Mouse (Mus musculus): Measurements from ENCODE around the gene Ppm1n. TPM values are rescaled to one million over a fixed set of nuclear protein-coding genes. Genes with fewer than 3 reads are reported as not detected.
"Not testable (repeated sequence)": the region's sequence is repeated elsewhere in the genome, so short reads cannot be mapped to it uniquely, and the experiment has no call there.

The Ppm1n gene
- total RNA-seq, 2 experiments from 2014 or later: not detected

DNA sequence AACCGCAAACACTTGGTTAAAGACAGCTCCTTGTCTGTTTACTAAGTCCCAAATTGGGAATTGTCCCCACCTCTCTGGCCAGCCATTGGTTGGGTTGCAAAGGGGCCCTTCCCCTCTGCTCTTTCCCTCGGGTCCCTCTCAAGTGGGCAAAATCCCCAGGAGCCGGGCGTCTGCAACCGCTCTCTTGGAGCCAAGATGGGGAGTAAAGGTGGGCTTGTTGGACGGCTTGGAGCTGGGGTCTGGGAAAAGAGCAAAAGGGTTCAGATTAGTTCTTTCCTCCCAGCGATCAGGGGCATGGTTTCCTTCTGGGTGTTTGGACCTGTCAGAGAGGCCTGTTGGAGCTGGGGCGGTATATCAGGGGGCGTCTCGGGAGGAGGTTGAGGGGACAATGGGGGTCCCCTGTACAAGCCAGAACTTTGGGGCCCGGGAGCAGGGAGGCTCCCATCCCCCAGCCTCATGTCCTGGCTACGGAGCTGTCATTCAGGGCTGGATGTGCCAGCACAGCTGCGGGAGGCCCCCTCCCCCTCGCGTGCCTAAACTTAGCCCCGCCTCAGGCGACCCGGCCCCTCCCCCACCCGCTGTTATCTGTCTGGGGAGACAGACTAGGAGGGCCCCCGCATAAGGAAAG lies 11.2 kb upstream of the Ppm1n start:
- peak; percentile 48 to 73 for DNase-seq
- intact Hi-C loops (cut with DNase I): no loop called here

DNA sequence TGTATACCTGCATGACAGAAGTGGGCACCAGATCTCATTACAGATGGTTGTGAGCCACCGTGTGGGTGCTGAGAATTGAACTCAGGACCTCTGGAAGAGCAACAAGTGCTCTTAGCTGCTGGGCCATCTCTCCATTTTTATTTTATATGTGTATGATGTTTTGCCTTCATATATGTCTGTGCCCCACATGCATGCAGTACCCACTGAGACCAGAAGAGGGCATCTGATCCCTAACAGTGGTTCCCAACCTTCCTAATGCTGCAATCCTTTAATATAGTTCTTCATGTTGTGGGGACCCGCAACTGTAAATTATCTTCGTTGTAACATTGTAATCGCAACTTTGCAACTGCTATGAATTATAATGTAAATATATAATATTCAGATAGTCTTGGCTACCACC lies 4.9 kb upstream of the Ppm1n start:
- DNase-seq: peak in 1 of 2 experiments; percentile 74
- intact Hi-C loops (cut with DNase I): loop anchor here (5.0 kb wide), 1 partner anchor 107 kb away; the partner anchor contains the start of gene Eml2

DNA sequence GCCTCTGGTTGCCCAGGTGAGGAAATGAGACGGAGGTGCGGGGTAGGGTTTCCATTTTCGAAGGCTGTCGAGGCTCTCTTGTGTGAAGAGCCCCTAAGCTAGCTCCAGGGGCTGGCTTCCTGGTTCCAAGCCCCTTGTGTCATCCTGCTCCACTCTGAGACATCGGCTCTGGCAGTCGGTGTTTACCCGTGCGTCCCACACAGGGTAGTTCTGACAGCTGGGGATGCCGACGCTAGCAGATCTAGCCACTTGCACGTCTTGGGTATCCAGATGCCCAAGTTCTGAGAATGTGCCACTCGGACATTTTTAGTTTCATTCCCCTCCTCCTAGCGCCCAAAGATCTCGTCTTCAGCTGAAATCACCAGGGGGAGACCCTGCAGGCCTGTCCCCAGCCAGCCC lies 3.5 kb upstream of the Ppm1n start:
- intact Hi-C loops (cut with DNase I): loop anchor here (1.0 to 5.0 kb wide), 2 partner anchors 44 to 106 kb away; partner anchors contain the start of gene Eml2

DNA sequence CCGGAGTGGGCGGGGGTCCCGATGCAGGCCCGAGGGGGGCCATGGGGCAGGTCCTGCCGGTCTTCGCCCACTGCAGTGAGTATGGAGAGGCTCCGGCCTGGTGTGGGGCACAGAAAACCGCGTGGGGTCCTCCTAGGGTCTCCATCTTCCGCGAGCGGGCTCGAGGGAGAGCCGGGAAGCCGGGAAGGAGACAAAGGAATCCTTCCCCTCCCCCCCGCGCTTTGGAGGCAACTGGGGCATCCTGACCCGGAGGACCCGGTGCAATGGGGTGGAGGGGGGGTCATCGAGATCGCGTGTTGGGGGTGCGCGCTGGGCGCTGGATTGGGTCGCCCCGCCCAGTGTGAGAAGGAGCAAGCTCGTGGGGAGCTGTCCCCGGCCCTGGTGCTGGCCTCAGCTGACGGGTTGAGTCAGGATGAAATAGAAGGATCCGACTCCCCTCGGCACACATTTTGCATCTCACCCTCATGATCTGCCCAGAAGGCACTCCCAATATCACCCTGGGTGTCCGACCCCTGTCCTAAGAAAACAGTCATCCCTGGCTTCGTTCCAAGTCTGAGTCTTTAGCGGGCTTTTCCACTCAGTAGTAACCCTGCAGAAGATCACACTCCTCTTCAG lies 3.0 kb upstream of the Ppm1n start:
- intact Hi-C loops (cut with DNase I): loop anchor here (1.0 to 5.0 kb wide), 2 partner anchors 44 to 106 kb away; partner anchors contain the start of gene Eml2
- peak; percentile 61 to 68 for DNase-seq

More for the DNA sequence above, 3.5 kb upstream of the Ppm1n start:
- DNase-seq: no peak

DNA sequence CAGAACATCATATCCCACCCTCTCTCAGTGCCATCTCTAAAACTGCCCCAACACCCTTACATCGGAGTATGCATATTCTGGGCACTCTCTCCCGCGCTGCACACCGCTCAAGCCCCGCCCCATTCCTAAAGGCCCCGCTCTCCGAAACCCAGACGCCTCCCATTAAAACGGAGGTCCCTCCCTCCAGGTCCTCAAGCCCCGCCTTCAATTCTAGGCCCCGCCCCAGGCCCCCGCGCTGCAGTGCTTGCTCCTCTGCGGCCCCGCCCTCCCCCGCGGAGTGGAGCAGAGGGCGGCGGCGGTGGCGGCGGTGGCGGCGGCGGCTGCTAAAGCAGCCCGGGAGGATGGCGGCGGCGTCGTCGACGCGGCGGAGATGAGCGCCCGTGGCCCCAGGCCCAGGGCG lies 2.5 kb upstream of the Ppm1n start, which contains the start of gene Rtn2:
Gene Rtn2 (plus strand): TSS at position 240 of the 400 bp plus-strand sequence.
- DNase-seq: peak; percentile 62 to 68
- intact Hi-C loops (cut with DNase I): loop anchor here (5.0 kb wide), 1 partner anchor 105 kb away; the partner anchor contains the start of gene Eml2

DNA sequence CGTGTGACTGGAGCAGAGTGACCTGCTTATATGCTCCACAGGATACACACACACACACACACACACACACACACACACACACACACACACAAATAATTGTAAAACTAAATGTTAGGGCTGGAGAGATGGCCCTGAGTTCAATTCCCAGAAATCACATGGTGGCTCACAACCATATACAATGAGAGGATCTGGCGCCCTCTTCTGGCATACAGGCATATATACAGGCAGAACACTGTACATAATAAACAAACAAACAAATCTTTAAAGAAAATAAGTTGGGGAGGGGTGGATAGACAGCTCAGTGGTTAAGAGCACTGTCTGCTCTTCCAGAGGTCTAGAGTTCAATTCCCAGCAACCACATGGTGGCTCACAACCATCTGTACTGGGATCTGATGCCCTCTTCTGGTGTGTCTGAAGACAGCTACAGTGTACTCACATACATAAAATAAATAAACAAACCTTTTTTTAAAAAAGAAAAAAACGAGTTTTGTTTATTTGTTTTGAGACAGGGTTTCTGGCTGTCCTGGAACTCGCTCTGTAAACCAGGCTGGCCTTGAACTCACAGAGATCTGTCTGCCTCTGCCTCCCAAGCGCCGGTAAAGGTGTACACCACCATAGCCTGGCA lies 1.9 kb upstream of the Ppm1n start:
- intact Hi-C loops (cut with DNase I): loop anchor here (5.0 kb wide), 1 partner anchor 104 kb away; the partner anchor contains the start of gene Eml2
- not testable (repeated sequence) for DNase-seq

DNA sequence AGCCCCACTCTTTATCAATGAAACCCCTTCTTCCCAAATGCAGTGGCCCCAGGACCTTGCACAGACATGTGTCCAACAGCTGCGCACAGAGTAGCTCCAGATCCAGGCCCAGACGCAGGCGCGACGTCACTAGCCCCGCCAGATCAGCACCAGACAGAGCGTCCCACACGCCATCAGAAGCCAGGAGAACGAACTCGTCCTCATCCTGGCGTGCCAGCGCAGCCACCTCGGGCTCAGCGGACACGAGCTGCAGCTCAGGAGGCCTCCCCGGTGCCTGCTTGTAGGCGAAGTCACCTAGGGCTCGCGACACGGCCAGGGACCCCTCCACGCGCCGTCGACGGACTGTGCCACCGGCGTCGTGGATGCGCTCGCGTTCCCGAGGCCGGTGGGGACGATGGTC lies 812 bp downstream of the Ppm1n start:
- intact Hi-C loops (cut with DNase I): no loop called here
- DNase-seq: no peak

DNA sequence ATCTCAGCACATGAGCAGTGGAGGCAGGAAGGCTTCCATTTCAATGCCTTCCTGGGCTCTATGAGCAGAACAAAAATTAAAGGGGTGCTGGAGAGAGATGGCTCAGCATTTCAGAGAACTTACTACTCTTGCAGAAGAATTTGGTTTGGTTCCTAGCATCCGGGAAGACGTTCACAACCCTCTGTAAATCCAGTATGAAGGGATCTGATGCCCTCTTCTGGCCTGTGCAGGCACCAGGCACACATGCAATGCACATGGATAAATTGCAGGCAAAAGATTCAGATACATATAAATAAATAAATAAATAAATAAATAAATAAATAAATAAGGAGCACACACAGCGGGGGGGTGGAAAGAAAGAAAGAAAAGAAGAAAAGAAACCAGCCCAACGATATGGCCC lies 3.6 kb downstream of the Ppm1n start:
- no peak for DNase-seq
- intact Hi-C loops (cut with DNase I): no loop called here

DNA sequence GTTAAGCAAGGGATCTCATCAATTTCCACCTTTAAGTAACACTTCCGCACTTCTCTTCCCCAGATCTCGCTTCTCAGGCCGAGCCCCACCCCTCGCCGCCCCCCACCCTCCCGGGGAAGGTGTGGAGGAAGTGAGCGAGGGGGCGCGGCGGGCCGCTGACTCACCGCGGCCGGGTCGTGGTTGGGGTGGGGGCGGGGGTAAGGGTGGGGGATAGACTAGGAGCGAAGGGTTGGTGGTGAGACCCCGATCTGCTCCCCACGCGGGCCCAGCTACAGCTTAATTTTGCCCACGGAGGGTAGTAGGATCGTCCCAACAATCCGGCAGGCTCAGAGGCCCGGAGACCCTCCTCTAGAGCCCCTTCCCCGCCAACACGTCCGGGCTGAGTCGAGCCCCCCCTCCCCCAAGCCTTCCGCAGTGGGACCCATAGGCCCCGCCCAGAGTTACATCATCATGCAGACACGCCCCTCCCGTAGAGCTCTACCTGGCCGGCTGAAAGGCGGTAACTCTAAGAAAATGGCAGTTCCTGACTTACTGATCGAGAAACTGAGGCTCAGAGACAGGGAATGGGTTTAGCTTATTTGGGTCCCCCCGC lies 7.6 kb downstream of the Ppm1n start:
- intact Hi-C loops (cut with DNase I): no loop called here
- DNase-seq: peak; percentile 70 to 73

DNA sequence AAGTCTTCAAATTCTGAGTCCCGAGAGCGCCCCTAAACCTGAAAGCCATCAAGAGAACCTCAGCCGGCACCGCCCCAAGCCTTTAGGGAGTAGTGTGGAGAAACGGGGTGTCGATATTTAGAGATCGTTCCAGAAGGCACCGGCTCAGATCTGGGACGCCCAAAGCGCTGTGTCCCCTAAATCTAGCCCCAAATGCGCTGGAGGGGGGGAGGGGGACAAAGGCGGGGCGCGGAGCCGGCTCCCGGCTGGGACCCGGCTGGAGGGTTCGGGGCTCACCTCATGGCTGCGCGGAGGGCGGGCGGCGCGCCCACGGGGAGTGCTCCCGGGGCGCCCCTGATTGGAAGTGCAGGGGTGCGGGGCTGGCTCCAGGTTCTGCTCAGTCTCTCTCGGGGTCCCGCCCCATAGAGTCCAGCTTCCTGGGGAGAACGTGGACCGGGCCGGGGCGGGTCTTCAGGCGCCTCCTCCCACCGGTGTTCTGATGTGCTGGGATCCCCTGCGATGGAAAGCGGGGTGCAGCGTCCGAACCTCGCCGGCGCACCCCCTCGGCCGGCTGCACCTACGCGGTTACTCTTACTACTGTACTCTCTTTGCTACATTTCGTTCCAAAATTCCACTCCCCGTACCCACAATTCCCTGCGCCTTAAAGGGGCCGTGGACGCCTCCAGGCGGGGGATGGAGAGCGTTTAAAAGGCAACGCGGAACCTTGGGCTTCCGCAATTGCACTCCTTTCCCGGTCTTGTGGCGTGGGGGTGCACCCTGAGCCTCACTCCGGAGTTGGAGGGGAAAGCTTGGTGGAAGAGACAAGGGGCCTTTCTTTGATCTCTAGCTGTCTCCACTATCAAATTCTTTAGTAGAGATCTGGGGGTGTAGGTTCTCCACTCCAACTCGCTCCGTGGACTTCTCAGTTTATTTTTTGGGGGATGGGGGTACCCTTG lies 8.4 kb downstream of the Ppm1n start, which contains the start of gene Vasp:
Gene Vasp (minus strand): TSS at position 580 of the 935 bp plus-strand sequence.
- intact Hi-C loops (cut with DNase I): no loop called here
- peak; percentile 89 to 90 for DNase-seq

DNA sequence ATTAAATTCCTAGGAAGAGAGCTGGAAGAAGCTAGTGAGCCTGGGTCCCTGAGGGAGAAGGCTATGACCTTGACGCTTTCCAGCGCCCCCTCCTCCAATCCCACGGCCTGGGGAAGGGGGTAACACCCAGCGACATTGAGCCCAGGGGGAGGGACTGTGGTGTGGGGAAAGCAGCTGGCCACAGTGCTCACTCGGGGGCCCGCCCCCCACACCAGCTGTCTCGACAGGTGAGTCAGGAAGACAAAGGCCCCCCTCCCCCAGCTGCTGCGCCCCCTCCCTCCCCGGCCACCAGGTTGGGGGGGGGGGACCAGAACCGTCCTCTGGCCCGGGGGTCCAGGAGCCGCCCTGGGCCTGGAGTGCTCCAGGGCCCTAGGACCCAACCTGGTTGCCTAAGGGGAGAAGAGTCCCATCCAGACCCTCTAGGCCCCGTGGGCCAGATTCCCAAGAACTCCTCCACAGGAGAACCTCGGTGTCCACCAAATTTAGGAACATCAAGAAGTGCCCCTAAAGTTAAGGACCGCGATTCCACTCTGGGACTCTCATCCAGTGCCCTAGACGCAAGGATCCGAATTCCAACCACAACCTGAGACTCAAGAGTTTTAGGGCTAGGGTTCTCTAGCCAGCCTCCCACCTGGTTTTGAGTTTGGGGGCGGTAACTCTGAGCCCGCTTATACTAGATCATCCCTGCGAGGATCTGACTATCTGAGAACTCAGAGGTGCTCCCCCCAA lies 9.2 kb downstream of the Ppm1n start:
- DNase-seq: no peak

DNA sequence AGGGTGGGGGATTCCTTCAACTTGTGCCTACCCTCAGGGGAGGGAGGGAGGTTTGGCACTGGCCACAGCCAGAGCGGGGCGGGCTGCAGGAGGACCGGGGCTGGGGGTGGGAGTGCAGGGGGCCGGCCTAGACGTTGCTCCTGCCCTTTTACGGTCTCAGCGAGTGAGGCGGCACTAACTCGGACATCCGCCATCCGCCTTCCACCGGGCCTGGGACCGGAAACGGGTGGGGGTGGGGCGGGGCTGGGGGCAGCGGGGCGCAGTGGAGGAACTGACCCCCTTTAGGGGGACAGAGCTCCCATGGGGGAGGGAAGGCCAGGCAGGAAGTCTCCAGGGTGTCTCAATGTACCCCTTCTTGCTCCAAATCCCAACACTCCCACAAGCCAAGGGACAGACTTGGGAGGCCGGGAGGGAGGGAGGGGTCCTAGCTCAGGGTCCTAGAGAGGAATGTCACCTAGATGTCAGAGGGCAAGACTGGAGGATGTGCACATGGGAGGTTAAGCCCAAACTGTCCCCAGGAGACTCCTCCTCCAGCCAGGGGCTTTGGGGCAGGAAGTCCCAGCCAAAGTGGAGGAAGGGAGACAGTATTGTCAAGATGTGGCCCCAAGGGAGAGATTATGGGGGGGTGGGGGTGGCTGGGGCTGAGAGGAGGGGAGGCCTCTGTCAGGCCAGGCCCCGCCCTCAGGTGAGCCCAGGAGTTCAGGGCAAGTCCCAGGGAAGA lies 10.0 kb downstream of the Ppm1n start:
- peak; percentile 63 to 64 for DNase-seq
- intact Hi-C loops (cut with DNase I): no loop called here

More for the DNA sequence above, 9.2 kb downstream of the Ppm1n start:
- intact Hi-C loops (cut with DNase I): no loop called here

DNA sequence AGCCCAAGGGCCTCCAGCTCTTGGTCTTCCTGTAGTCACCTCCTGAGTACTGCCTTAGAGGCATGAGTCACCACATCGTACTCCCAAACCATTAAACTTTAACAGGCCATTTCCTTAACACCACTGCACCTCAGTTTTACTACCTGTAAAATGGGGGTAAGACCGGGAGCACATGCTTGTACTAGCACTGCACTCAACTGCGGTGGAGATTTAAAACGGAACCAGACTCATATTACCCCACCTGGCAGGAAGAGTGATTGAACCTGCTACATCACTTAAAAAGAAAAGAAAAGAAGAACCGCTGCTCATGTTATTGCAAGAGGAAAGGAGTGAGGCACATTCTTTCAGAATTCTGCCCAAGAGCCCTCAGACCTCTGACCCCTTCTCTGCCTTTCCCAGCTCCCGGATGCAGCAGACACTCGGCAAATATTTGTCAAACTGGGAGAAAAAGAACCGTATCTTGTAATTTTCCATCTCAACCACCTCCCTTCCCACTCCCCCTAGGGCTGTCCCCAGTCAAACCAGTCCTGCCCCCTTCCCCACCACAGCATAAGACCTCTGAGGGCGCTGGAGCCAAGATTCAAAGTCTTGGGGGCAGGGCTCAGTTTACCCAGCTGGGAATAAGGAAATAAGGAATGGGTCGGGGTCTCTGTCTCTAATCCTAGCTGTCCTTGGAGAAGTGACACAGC lies 10.7 kb downstream of the Ppm1n start:
- intact Hi-C loops (cut with DNase I): no loop called here
- DNase-seq: no peak

DNA sequence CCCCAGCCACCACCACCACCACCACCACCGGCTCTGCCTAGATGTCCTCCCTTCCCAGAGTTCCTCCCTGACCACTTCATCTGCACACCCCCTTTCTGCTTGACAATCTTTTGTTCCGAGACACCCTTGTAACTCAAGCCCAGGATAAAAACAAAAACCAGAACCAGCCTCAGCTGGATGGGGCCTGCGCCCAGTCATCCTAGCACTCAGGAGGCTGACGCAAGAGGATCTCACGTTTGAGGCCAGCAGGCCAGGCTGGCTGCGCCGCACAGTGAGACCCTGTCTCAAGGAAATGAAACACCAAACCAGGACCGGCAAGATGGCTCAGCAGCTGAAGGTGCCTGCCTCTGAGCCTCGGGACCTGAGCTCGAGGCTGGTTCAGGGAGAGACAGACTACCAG lies 12.8 kb downstream of the Ppm1n start:
- intact Hi-C loops (cut with DNase I): no loop called here
- no peak for DNase-seq

DNA sequence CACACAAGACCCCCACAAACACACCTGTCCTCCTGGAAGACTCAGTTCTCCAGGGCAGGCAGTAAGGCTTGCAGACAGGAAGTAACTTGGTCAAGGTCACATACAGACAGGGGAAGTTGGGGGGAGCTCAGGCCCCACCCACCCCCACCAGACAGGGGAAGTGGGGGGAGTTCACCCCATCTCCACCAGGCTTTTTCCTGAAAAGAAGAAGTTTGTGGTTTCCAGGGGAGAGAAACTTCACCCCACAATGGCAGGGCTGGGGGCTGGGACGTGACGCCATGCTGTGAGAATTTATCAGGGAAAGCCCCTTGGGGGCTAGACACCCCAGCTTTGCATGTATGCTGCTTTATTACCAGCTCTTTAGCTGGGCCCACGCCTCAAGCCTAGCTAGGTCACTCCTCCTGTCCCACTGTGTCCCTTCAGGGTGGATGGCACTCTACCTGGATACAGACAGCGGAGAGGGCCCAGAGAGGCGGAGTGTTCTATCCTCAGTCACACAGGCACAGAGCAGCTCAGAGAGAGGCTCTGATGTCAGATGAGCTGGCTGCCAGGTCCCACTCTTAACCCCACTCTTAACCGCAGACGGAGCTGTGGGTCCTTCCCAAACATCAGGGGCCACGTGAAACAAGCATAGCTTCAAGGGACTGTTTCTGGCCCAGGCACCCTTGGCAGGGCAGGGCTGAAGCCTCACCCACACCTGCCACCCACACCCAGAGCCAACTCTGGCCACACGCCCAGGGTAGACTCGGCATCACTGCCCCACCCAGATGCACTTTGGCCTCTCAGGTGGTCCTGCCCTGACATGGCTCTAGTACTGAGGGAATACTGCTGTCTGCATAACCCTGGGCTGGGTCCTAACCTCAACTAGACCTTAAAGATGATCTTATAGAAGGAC lies 13.7 kb downstream of the Ppm1n start:
- DNase-seq: no peak
- intact Hi-C loops (cut with DNase I): no loop called here

DNA sequence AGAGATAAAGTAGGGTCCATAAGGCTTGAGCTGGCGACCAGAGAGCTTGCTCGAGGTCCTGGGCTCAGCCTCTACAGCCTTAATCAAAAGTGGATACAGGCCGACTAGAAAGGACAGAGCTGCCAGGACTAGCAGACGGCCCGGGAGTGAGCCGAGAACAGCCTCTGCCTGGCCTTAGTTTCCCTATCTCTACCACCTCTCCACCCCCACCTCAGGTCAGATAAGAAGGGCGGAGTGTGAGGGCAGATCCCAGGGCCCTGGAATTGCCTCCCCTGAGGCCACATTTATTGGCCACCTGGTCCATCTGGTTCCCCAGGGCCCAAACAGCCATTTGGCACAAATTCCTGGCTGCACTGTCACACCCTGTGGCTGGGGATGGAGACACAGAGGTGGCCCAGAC lies 14.7 kb downstream of the Ppm1n start:
- DNase-seq: no peak
- intact Hi-C loops (cut with DNase I): no loop called here

DNA sequence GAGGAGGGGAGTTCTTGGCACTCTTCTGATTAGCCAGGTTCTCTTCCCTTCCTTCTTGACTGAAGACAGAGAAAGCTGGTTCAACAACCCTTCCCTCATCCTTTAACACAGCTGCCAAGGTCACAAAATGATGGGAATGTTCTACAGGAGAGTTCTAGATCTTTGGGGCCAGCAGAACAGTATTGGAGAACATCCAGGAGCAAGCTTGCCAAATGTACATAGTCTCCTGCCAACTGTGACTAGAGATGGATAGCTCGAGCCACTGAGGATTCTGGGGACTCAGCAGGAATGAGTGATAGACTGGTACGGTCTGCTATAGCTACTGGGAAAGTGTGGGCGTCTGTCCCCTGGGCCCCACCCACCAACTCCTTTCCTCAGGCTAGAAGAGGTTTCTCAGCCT lies 21.5 kb downstream of the Ppm1n start:
- intact Hi-C loops (cut with DNase I): no loop called here
- DNase-seq: no peak
